ENCODE assay signal across 9 mouse cellular contexts in the genomic region with DNA sequence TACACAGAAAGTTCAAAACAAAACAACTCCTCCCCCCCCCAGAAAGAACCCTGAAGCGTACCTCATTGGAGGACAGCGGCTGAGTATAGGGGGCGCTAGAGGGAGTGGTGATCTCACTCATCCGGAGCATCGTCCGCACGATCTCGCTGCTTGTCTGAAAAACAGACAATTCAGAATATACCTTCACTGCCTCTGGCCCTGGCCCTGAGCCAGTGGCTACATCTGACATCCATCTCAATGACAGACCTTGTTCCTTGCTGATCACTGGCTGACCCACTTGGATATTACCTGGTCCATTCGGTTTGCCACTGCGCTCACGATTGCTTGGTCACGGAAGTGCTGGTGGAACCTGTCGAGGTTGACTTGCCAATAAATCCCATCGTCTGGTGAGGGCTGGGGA. TPM values are rescaled to one million over a fixed set of nuclear protein-coding genes. Genes with fewer than 3 reads are reported as not detected.
A peak's percentile ranks its signal among the peaks of the same experiment; 100 is the strongest.
DNase-seq lines count a peak whose midpoint lies in the region; ATAC-seq and TF ChIP-seq lines count a peak whose summit lies in the region.
"Had no signal": no experiment of that assay in that cellular context is flagged by ENCODE, and none has a peak within 500 bp of the region (broad histone marks: within the 10 kb centered on the region; RNA-seq: fewer than 3 reads in every experiment).

No protein-coding gene starts in this region.

- peak; percentile 74 for DNase-seq in forebrain, embryonic 11.5 days (ENCODE audit: low spot score)
- peak; percentile 94 for DNase-seq in midbrain, embryonic 11.5 days (ENCODE audit: low spot score, missing footprints)
- DNase-seq in embryo, embryonic 10.5 days (ENCODE audit: low spot score) = peak; percentile 71
- peak; percentile 74 to 83 for DNase-seq in kidney, postnatal 4 days
- DNase-seq in spleen, postnatal 14 days (ENCODE audit: low spot score in 2 of 2) = no peak

- H3K27me3 ChIP-seq in forebrain, embryonic 11.5 days (ENCODE audit: control insufficient read depth, insufficient read depth, low read length) = no peaks in the 10 kb centered on the region
- no peaks in the 10 kb centered on the region for H3K27me3 ChIP-seq in forebrain, embryonic 12.5 days
- no peaks in the 10 kb centered on the region for H3K27me3 ChIP-seq in midbrain, embryonic 11.5 days (ENCODE audit: control insufficient read depth, insufficient read depth, low read length)
- no peaks in the 10 kb centered on the region for H3K27me3 ChIP-seq in midbrain, embryonic 13.5 days
- H3K27me3 ChIP-seq: megakaryocyte, embryonic 14.5 days had no signal

- no peaks in the 10 kb centered on the region; the same call in 1 of the 2 replicates for H3K36me3 ChIP-seq in forebrain, embryonic 11.5 days (ENCODE audit: control insufficient read depth, insufficient read depth, low read length)
- H3K36me3 ChIP-seq in forebrain, embryonic 12.5 days (replicated peaks) = peaks cover 62% of the 10 kb centered on the region
- peaks cover 2% of the 10 kb centered on the region; the same call in 1 of the 2 replicates for H3K36me3 ChIP-seq in midbrain, embryonic 11.5 days (ENCODE audit: control insufficient read depth, insufficient read depth, low read length)
- peaks cover 64% of the 10 kb centered on the region for H3K36me3 ChIP-seq in midbrain, embryonic 13.5 days

- no peak for TF ChIP-seq POLR2A in olfactory bulb, adult 2 months (IDR thresholded peaks at IDR 0.05; ENCODE audit: insufficient read depth, low read depth, low read length)

- no peak overlapping the region for H3K27ac ChIP-seq in forebrain, embryonic 11.5 days (ENCODE audit: low read depth, low read length)
- no peak overlapping the region for H3K27ac ChIP-seq in forebrain, embryonic 12.5 days
- no peak overlapping the region for H3K27ac ChIP-seq in midbrain, embryonic 11.5 days (ENCODE audit: low read depth, low read length)
- no peak overlapping the region for H3K27ac ChIP-seq in midbrain, embryonic 13.5 days
- no peak overlapping the region for H3K27ac ChIP-seq in olfactory bulb, adult 2 months (ENCODE audit: insufficient read depth, low read depth, low read length)

- no peak overlapping the region for H3K9ac ChIP-seq in forebrain, embryonic 11.5 days (ENCODE audit: low read length)
- no peak overlapping the region for H3K9ac ChIP-seq in forebrain, embryonic 12.5 days
- H3K9ac ChIP-seq in midbrain, embryonic 11.5 days (ENCODE audit: low read length) = no peak overlapping the region
- no peak overlapping the region for H3K9ac ChIP-seq in midbrain, embryonic 13.5 days (replicated peaks)

- WGBS in forebrain, embryonic 11.5 days = 30% methylated on average over 14 of the region's 14 CpGs
- 38% methylated on average over 14 of the region's 14 CpGs for WGBS in forebrain, embryonic 12.5 days
- 40% methylated on average over 14 of the region's 14 CpGs for WGBS in midbrain, embryonic 11.5 days
- WGBS in midbrain, embryonic 13.5 days = 34% methylated on average over 14 of the region's 14 CpGs
- 32% methylated on average over 14 of the region's 14 CpGs for WGBS in olfactory bulb, adult 2 months

- TF ChIP-seq CTCF in olfactory bulb, adult 2 months (IDR thresholded peaks at IDR 0.05; ENCODE audit: insufficient read depth, low read depth, low read length) = peak; percentile 24; the same call in 1 of the 2 replicates

- H3K9me3 ChIP-seq in forebrain, embryonic 11.5 days (ENCODE audit: control insufficient read depth, low read length) = no peaks in the 10 kb centered on the region
- no peaks in the 10 kb centered on the region for H3K9me3 ChIP-seq in forebrain, embryonic 12.5 days
- H3K9me3 ChIP-seq in midbrain, embryonic 11.5 days (ENCODE audit: control insufficient read depth, low read length) = no peaks in the 10 kb centered on the region
- H3K9me3 ChIP-seq in midbrain, embryonic 13.5 days = no peaks in the 10 kb centered on the region
- H3K9me3 ChIP-seq: megakaryocyte, embryonic 14.5 days had no signal

- ATAC-seq in forebrain, embryonic 11.5 days (replicated peaks; ENCODE audit: low FRiP score) = no peak
- no peak for ATAC-seq in forebrain, embryonic 12.5 days (ENCODE audit: low FRiP score)
- no peak for ATAC-seq in midbrain, embryonic 11.5 days (ENCODE audit: low FRiP score)
- ATAC-seq in midbrain, embryonic 13.5 days = no peak

- no peaks in the 10 kb centered on the region for H3K4me1 ChIP-seq in forebrain, embryonic 11.5 days (replicated peaks; ENCODE audit: control insufficient read depth, insufficient read depth, low read length)
- H3K4me1 ChIP-seq in forebrain, embryonic 12.5 days = peaks cover 3% of the 10 kb centered on the region; the same call in 1 of the 2 replicates
- H3K4me1 ChIP-seq in midbrain, embryonic 11.5 days (ENCODE audit: control insufficient read depth, insufficient read depth, low read length) = no peaks in the 10 kb centered on the region
- no peaks in the 10 kb centered on the region for H3K4me1 ChIP-seq in midbrain, embryonic 13.5 days (replicated peaks)
- peaks cover 7% of the 10 kb centered on the region; the same call in 1 of the 2 replicates for H3K4me1 ChIP-seq in olfactory bulb, adult 2 months (ENCODE audit: control insufficient read depth, insufficient read depth, low read length)

- no peak overlapping the region for H3K4me3 ChIP-seq in forebrain, embryonic 11.5 days (ENCODE audit: low read depth, low read length)
- no peak overlapping the region for H3K4me3 ChIP-seq in forebrain, embryonic 12.5 days (replicated peaks)
- no peak overlapping the region for H3K4me3 ChIP-seq in midbrain, embryonic 11.5 days (ENCODE audit: low read depth, low read length)
- no peak overlapping the region for H3K4me3 ChIP-seq in midbrain, embryonic 13.5 days (replicated peaks)
- peak overlapping the region; percentile 33 for H3K4me3 ChIP-seq in olfactory bulb, adult 2 months (ENCODE audit: insufficient read depth, low read depth, low read length)
- H3K4me3 ChIP-seq: megakaryocyte, embryonic 14.5 days had no signal

- no peak overlapping the region for H3K4me2 ChIP-seq in forebrain, embryonic 11.5 days (ENCODE audit: low read depth, low read length, severe bottlenecking)
- no peak overlapping the region for H3K4me2 ChIP-seq in forebrain, embryonic 12.5 days
- H3K4me2 ChIP-seq in midbrain, embryonic 11.5 days = no peak overlapping the region
- H3K4me2 ChIP-seq in midbrain, embryonic 13.5 days (replicated peaks) = no peak overlapping the region

RNA-seq across cellular contexts. Expression of a gene that starts 8.3 kb away (rescaled TPM):
- polyA plus RNA-seq in forebrain, embryonic 11.5 days (2014; fragmentation: Nextera tagmentation; extraction: Ambion mirVana) = 41.9 and 44.1 TPM in 2 replicates
- 42.1 and 43.0 TPM in 2 replicates for polyA plus RNA-seq in forebrain, embryonic 12.5 days (2016; fragmentation: Nextera tagmentation; extraction: Ambion mirVana)
- polyA plus RNA-seq in midbrain, embryonic 11.5 days (2014; fragmentation: Nextera tagmentation; extraction: Ambion mirVana) = 35.7 and 41.6 TPM in 2 replicates
- polyA plus RNA-seq in midbrain, embryonic 13.5 days (2015; fragmentation: Nextera tagmentation; extraction: Ambion mirVana) = 38.4 and 38.8 TPM in 2 replicates
- not detected in 2 replicates for polyA plus RNA-seq in olfactory bulb, adult 2 months (2012; ENCODE audit: insufficient read depth, insufficient read length, low replicate concordance, missing spikeins)

RNA-seq across cellular contexts. Expression of a gene that starts 8.3 kb away (rescaled TPM):
- 84.8 and 95.3 TPM in 2 replicates for polyA plus RNA-seq in forebrain, embryonic 11.5 days (2014; fragmentation: Nextera tagmentation; extraction: Ambion mirVana)
- polyA plus RNA-seq in forebrain, embryonic 12.5 days (2016; fragmentation: Nextera tagmentation; extraction: Ambion mirVana) = 79.9 and 86.2 TPM in 2 replicates
- polyA plus RNA-seq in midbrain, embryonic 11.5 days (2014; fragmentation: Nextera tagmentation; extraction: Ambion mirVana) = 90.3 and 98.8 TPM in 2 replicates
- 76.2 and 80.2 TPM in 2 replicates for polyA plus RNA-seq in midbrain, embryonic 13.5 days (2015; fragmentation: Nextera tagmentation; extraction: Ambion mirVana)
- polyA plus RNA-seq in olfactory bulb, adult 2 months (2012; ENCODE audit: insufficient read depth, insufficient read length, low replicate concordance, missing spikeins) = not detected in 2 replicates

RNA-seq across cellular contexts. Expression of a gene that starts 10.8 kb away (rescaled TPM):
- 11.8 and 12.8 TPM in 2 replicates for polyA plus RNA-seq in forebrain, embryonic 11.5 days (2014; fragmentation: Nextera tagmentation; extraction: Ambion mirVana)
- polyA plus RNA-seq in forebrain, embryonic 12.5 days (2016; fragmentation: Nextera tagmentation; extraction: Ambion mirVana) = 7.5 and 8.7 TPM in 2 replicates
- polyA plus RNA-seq in midbrain, embryonic 11.5 days (2014; fragmentation: Nextera tagmentation; extraction: Ambion mirVana) = 14.4 and 16.3 TPM in 2 replicates
- polyA plus RNA-seq in midbrain, embryonic 13.5 days (2015; fragmentation: Nextera tagmentation; extraction: Ambion mirVana) = 10.1 and 10.6 TPM in 2 replicates
- not detected in 2 replicates for polyA plus RNA-seq in olfactory bulb, adult 2 months (2012; ENCODE audit: insufficient read depth, insufficient read length, low replicate concordance, missing spikeins)

RNA-seq across cellular contexts. Expression of a gene that starts 23.0 kb away (rescaled TPM):
- polyA plus RNA-seq in forebrain, embryonic 11.5 days (2014; fragmentation: Nextera tagmentation; extraction: Ambion mirVana) = 40.2 and 45.2 TPM in 2 replicates
- polyA plus RNA-seq in forebrain, embryonic 12.5 days (2016; fragmentation: Nextera tagmentation; extraction: Ambion mirVana) = 42.2 and 43.4 TPM in 2 replicates
- 26.8 and 29.2 TPM in 2 replicates for polyA plus RNA-seq in midbrain, embryonic 11.5 days (2014; fragmentation: Nextera tagmentation; extraction: Ambion mirVana)
- polyA plus RNA-seq in midbrain, embryonic 13.5 days (2015; fragmentation: Nextera tagmentation; extraction: Ambion mirVana) = 33.9 and 36.7 TPM in 2 replicates
- polyA plus RNA-seq in olfactory bulb, adult 2 months (2012; ENCODE audit: insufficient read depth, insufficient read length, low replicate concordance, missing spikeins) = not detected in 2 replicates

RNA-seq across cellular contexts. Expression of a gene that starts 49.2 kb away (rescaled TPM):
- polyA plus RNA-seq in forebrain, embryonic 11.5 days (2014; fragmentation: Nextera tagmentation; extraction: Ambion mirVana) = 0.27 and 0.37 TPM in 2 replicates
- polyA plus RNA-seq in forebrain, embryonic 12.5 days (2016; fragmentation: Nextera tagmentation; extraction: Ambion mirVana) = 0.51 and 0.77 TPM in 2 replicates
- polyA plus RNA-seq in midbrain, embryonic 11.5 days (2014; fragmentation: Nextera tagmentation; extraction: Ambion mirVana) = 0.10 and 0.19 TPM in 2 replicates
- polyA plus RNA-seq in midbrain, embryonic 13.5 days (2015; fragmentation: Nextera tagmentation; extraction: Ambion mirVana) = 0.58 and 0.59 TPM in 2 replicates
- not detected in 2 replicates for polyA plus RNA-seq in olfactory bulb, adult 2 months (2012; ENCODE audit: insufficient read depth, insufficient read length, low replicate concordance, missing spikeins)

Comparison
In these comparisons a context has a peak if more than half of its experiments do, and no peak if none do; other contexts are left out.
1. DNase-seq: peak in forebrain, embryonic 11.5 days (single experiment), midbrain, embryonic 11.5 days (single experiment), embryo, embryonic 10.5 days (single experiment) and kidney, postnatal 4 days (2 of 2); none in spleen, postnatal 14 days (0 of 2).
2. RNA of a gene that starts 8.3 kb away (polyA plus RNA-seq): 84.8 to 95.3 TPM in forebrain, embryonic 11.5 days, 90.3 to 98.8 TPM in midbrain, embryonic 11.5 days, 76.2 to 80.2 TPM in midbrain, embryonic 13.5 days and 79.9 to 86.2 TPM in forebrain, embryonic 12.5 days; not detected in olfactory bulb, adult 2 months; every median in the first group is over 10 times any median in the second.